Mouse (Mus musculus): Measurements from ENCODE around the gene Git1.

- TF ChIP-seq POLR2AphosphoS2 (IDR thresholded peaks at IDR 0.05; ENCODE audit: insufficient read length, low read depth): no peak
- no peak for TF ChIP-seq POLR2A (IDR thresholded peaks at IDR 0.05; ENCODE audit: insufficient read length, low read depth)
- no peak for TF ChIP-seq USF1 (IDR thresholded peaks at IDR 0.05; ENCODE audit: low read depth)
- no peak for TF ChIP-seq MYOD1 (IDR thresholded peaks at IDR 0.05; ENCODE audit: control insufficient read depth in 1 of 3, insufficient read length in 2 of 3, low read depth in 2 of 3)
- TF ChIP-seq MAX (IDR thresholded peaks at IDR 0.05; ENCODE audit: low read depth): no peak
- no peak for TF ChIP-seq REST (IDR thresholded peaks at IDR 0.05; ENCODE audit: insufficient read depth, insufficient read length)
- no peak for TF ChIP-seq CEBPB (IDR thresholded peaks at IDR 0.05; ENCODE audit: insufficient read depth, poor library complexity, severe bottlenecking)
- TF ChIP-seq MYOG (IDR thresholded peaks at IDR 0.05; ENCODE audit: control insufficient read depth in 1 of 3, insufficient read depth in 1 of 3, insufficient read length in 2 of 3, low read depth in 2 of 3): no peak
- TF ChIP-seq TCF12 (IDR thresholded peaks at IDR 0.05; ENCODE audit: insufficient read depth, poor library complexity, severe bottlenecking): no peak
- TF ChIP-seq SRF (IDR thresholded peaks at IDR 0.05; ENCODE audit: control insufficient read depth, insufficient read length, low read depth): no peak
- TF ChIP-seq E2F4 (IDR thresholded peaks at IDR 0.05; ENCODE audit: insufficient read depth): no peak
- TF ChIP-seq TCF3 (IDR thresholded peaks at IDR 0.05; ENCODE audit: insufficient read length, low read depth): no peak
Measured at GRCm38 (mm10) chr11:77471407-77471806, 22.0 kb upstream of the Git1 start.
